Mouse (Mus musculus) CH12.LX (cell line): ENCODE measurements around the gene Golga1. TPM values are rescaled to one million over a fixed set of nuclear protein-coding genes. Genes with fewer than 3 reads are reported as not detected.

Experiments used
- DNase-seq: peaks from one replicate; pipeline ENCODE4 v3.0.0-alpha.2; 2013; ENCODE audit errors: extremely low read depth
- H3K27ac ChIP-seq: 2 replicates; pipeline ENCODE4 v1.5.1; 2012; ENCODE audit warnings: low read depth, mild to moderate bottlenecking, control low read depth, moderate library complexity; ENCODE audit not compliant: insufficient read depth
- H3K27me3 ChIP-seq: replicated peaks from 2 replicates; pipeline ENCODE3; 2012; ENCODE audit warnings: inconsistent platforms
- H3K36me3 ChIP-seq, 2 experiments: replicated peaks in 1 of 2; 2 replicates each; pipeline versions ENCODE3 to v1.6.1; 2012; ENCODE audit warnings: inconsistent platforms in 1 of 2, low read length in 1 of 2, mild to moderate bottlenecking in 1 of 2, mixed read lengths in 1 of 2, moderate library complexity in 1 of 2; ENCODE audit not compliant: control insufficient read depth in 1 of 2, insufficient read depth in 1 of 2
- H3K4me1 ChIP-seq, 2 experiments: 2 replicates each; pipeline ENCODE4 v1.6.1; 2012; ENCODE audit warnings: inconsistent platforms in 1 of 2, moderate library complexity in 1 of 2; ENCODE audit not compliant: insufficient read depth in 2 of 2, control insufficient read depth in 1 of 2
- H3K4me2 ChIP-seq: 2 replicates; pipeline ENCODE4 v1.6.1; 2012; ENCODE audit warnings: low read depth, mild to moderate bottlenecking, control low read depth; ENCODE audit not compliant: poor library complexity, insufficient read depth, severe bottlenecking
- H3K4me3 ChIP-seq, 3 experiments: fragments of 150-350 bp in 1 of 3; sonication (generic) in 1 of 3; replicated peaks in 1 of 3; 2 replicates each; pipeline versions ENCODE3 to v1.5.1; 2011 to 2012; ENCODE audit warnings: low read depth in 2 of 3, low read length in 2 of 3, mild to moderate bottlenecking in 2 of 3, moderate library complexity in 2 of 3, control low read depth in 1 of 3, improper control_type of control experiment in 1 of 3, inconsistent platforms in 1 of 3, mixed read lengths in 1 of 3; ENCODE audit not compliant: poor library complexity in 1 of 3
- H3K79me2 ChIP-seq: replicated peaks from 2 replicates; pipeline ENCODE4 v1.6.1; 2012; ENCODE audit warnings: mild to moderate bottlenecking, moderate library complexity; ENCODE audit not compliant: control insufficient read depth, poor library complexity, insufficient read depth, severe bottlenecking; ENCODE audit errors: extremely low read depth
- H3K9ac ChIP-seq: 2 replicates; pipeline ENCODE4 v1.6.1; 2012; ENCODE audit warnings: low read depth, mild to moderate bottlenecking, control low read depth, moderate library complexity; ENCODE audit not compliant: insufficient read depth
- H3K9me3 ChIP-seq: replicated peaks from 2 replicates; pipeline ENCODE3; 2012; ENCODE audit warnings: low read length, inconsistent platforms, mixed read lengths
- BHLHE40 ChIP-seq: IDR thresholded peaks from 2 replicates; pipeline ENCODE4 v1.6.1; 2011; ENCODE audit warnings: mild to moderate bottlenecking, low read depth, low read length, improper control_type of control experiment
- CHD2 ChIP-seq: IDR thresholded peaks from 2 replicates; pipeline ENCODE4 v1.6.1; 2011; ENCODE audit warnings: low read length, improper control_type of control experiment
- ELF1 ChIP-seq: IDR thresholded peaks from 2 replicates; pipeline ENCODE4 v1.6.1; 2014; ENCODE audit warnings: low read depth, mild to moderate bottlenecking, inconsistent platforms, low read length, improper control_type of control experiment
- EP300 ChIP-seq: IDR thresholded peaks from 2 replicates; pipeline ENCODE4 v1.6.1; 2011; ENCODE audit warnings: low read length, improper control_type of control experiment
- IRF4 ChIP-seq: IDR thresholded peaks from 2 replicates; pipeline ENCODE4 v1.6.1; 2014; ENCODE audit warnings: low read depth, mild to moderate bottlenecking, inconsistent platforms, low read length, improper control_type of control experiment
- KAT2A ChIP-seq: IDR thresholded peaks from 2 replicates; pipeline ENCODE4 v1.6.1; 2012; ENCODE audit warnings: low read length, improper control_type of control experiment, inconsistent platforms; ENCODE audit not compliant: insufficient replicate concordance
- MAFK ChIP-seq: IDR thresholded peaks from 2 replicates; pipeline ENCODE4 v1.6.1; 2011; ENCODE audit warnings: low read length, improper control_type of control experiment; ENCODE audit not compliant: insufficient replicate concordance
- MAX ChIP-seq: IDR thresholded peaks from 2 replicates; pipeline ENCODE4 v1.6.1; 2011; ENCODE audit warnings: low read length, improper control_type of control experiment
- MAZ ChIP-seq: IDR thresholded peaks from 2 replicates; pipeline ENCODE4 v1.6.1; 2012; ENCODE audit warnings: low read depth, mild to moderate bottlenecking, inconsistent platforms, low read length, improper control_type of control experiment, moderate library complexity
- MYC ChIP-seq: IDR thresholded peaks from 2 replicates; pipeline ENCODE4 v1.6.1; 2011; ENCODE audit warnings: low read depth, mild to moderate bottlenecking, improper control_type of control experiment, low read length
- NELFE ChIP-seq: IDR thresholded peaks from 2 replicates; pipeline ENCODE4 v1.6.1; 2011; ENCODE audit warnings: low read depth, low read length, improper control_type of control experiment
- NRF1 ChIP-seq: IDR thresholded peaks from 2 replicates; pipeline ENCODE4 v1.6.1; 2014; ENCODE audit warnings: low read depth, mild to moderate bottlenecking, inconsistent platforms, low read length, improper control_type of control experiment, moderate library complexity
- POLR2AphosphoS2 ChIP-seq: IDR thresholded peaks from 2 replicates; pipeline ENCODE4 v1.6.1; 2011; ENCODE audit warnings: low read depth, low read length, improper control_type of control experiment
- SIN3A ChIP-seq: IDR thresholded peaks from 2 replicates; pipeline ENCODE4 v1.6.1; 2012; ENCODE audit warnings: low read length, improper control_type of control experiment, inconsistent platforms
- SMC3 ChIP-seq: IDR thresholded peaks from 2 replicates; pipeline ENCODE4 v1.6.1; 2011; ENCODE audit warnings: low read depth, low read length, improper control_type of control experiment
- TCF12 ChIP-seq: IDR thresholded peaks from 2 replicates; pipeline ENCODE4 v1.6.1; 2014; ENCODE audit warnings: low read depth, mild to moderate bottlenecking, inconsistent platforms, low read length, improper control_type of control experiment
- UBTF ChIP-seq: IDR thresholded peaks from 2 replicates; pipeline ENCODE4 v1.6.1; 2012; ENCODE audit warnings: low read depth, mild to moderate bottlenecking, inconsistent platforms, low read length, improper control_type of control experiment, moderate library complexity
- ZC3H11A ChIP-seq: IDR thresholded peaks from 2 replicates; pipeline ENCODE4 v1.6.1; 2012; ENCODE audit warnings: low read depth, mild to moderate bottlenecking, inconsistent platforms, low read length, improper control_type of control experiment
- ZKSCAN1 ChIP-seq: IDR thresholded peaks from 2 replicates; pipeline ENCODE4 v1.6.1; 2012; ENCODE audit warnings: low read depth, inconsistent platforms, low read length, improper control_type of control experiment, borderline replicate concordance
- ZMIZ1 ChIP-seq: IDR thresholded peaks from 2 replicates; pipeline ENCODE4 v1.6.1; 2012; ENCODE audit warnings: low read depth, mild to moderate bottlenecking, inconsistent platforms, low read length, improper control_type of control experiment
- dilution Hi-C: fragments of 300-500 bp; cut with MboI; formaldehyde crosslinking; loops from 2 replicates; pipeline ENCODE4 v1.14.3; 2020; ENCODE audit warnings: low sequenced_read_pairs; ENCODE audit not compliant: extremely low pct_unique_long_range_greater_than_20kb, extremely low pct_ligation_motif_present
- in situ Hi-C: fragments of 300-500 bp; cut with MboI; formaldehyde crosslinking; loops from 3 replicates; pipeline ENCODE4 v1.14.3; 2019; ENCODE audit warnings: low sequenced_read_pairs, low pct_ligation_motif_present, low pct_unique_long_range_greater_than_20kb, mixed read lengths
- polyA plus RNA-seq: library from polyadenylated mRNA; unstranded; fragments of >175 nt; gene quantifications from 2 replicates; pipeline ENCODE4 v1.2.1, GENCODE M21; 2012; ENCODE audit warnings: low read depth; ENCODE audit not compliant: insufficient read length
- total RNA-seq, 2 experiments: library from RNA; depleted of rRNA; stranded (reverse); fragments of 300-350 nt in 1 of 2; fragments of >200 nt in 1 of 2; gene quantifications; 2 replicates each; pipeline ENCODE4 v1.2.3; 2012 to 2014

The Golga1 gene
- total and polyA plus RNA-seq, 3 experiments, result 7.8 to 10.1 (median 8.6) TPM

- Histone ChIP-seq H3K9ac (no peak overlapping the region), H3K4me3 (no peak overlapping the region), H3K4me2 (no peak overlapping the region), H3K27ac (no peak overlapping the region), H3K9me3 (no peaks in the 10 kb centered on the region), H3K36me3 (no peaks in the 10 kb centered on the region), H3K4me1 (peaks cover 2 to 24% of the 10 kb centered on the region in 2 experiments; a peak in 3 of 4 replicates), H3K79me2 (no peaks in the 10 kb centered on the region), H3K27me3 (no peaks in the 10 kb centered on the region)
- DNase-seq, result no peak
- in situ Hi-C loops, result no loop called here
- dilution Hi-C loops, result no loop called here
- TF ChIP-seq CHD2 (no peak), UBTF (no peak), NELFE (no peak)
Observed at GRCm38 (mm10) chr2:38970057-38970456, 95.3 kb downstream of the Golga1 start.

- Histone ChIP-seq H3K27me3 (no peaks in the 10 kb centered on the region), H3K9me3 (no peaks in the 10 kb centered on the region), H3K36me3 (no peaks in the 10 kb centered on the region), H3K4me2 (no peak overlapping the region), H3K79me2 (no peaks in the 10 kb centered on the region)
- TF ChIP-seq MAX (no peak), MAFK (no peak), KAT2A (no peak), SIN3A (no peak), MAZ (no peak), IRF4 (no peak), CHD2 (no peak), TCF12 (no peak), SMC3 (no peak), ZC3H11A (no peak), BHLHE40 (no peak), ZMIZ1 (no peak), MYC (no peak), ZKSCAN1 (no peak), EP300 (no peak), UBTF (no peak), NELFE (no peak), NRF1 (no peak), POLR2AphosphoS2 (no peak), ELF1 (no peak)
- TF ChIP-seq, all 38 proteins: peak for 0
- dilution Hi-C loops, result no loop called here
- Histone ChIP-seq H3K4me1 (peaks cover 2 to 23% of the 10 kb centered on the region in 2 experiments; a peak in 3 of 4 replicates), H3K4me3 (no peak overlapping the region), H3K9ac (no peak overlapping the region), H3K27ac (no peak overlapping the region)
- no peak for DNase-seq
- in situ Hi-C loops, result no loop called here
Observed at GRCm38 (mm10) chr2:38969650-38970049, 95.7 kb downstream of the Golga1 start.

Other genes with a start within 250 kb of the Golga1 start
- 5.8 and 6.1 TPM in 2 replicates for gene Nr6a1, start 137.9 kb downstream of the Golga1 start, total RNA-seq (2012; rRNA removed)
- 5.0 and 5.6 TPM in 2 replicates for gene Nr6a1, start 137.9 kb downstream of the Golga1 start, total RNA-seq (2014; rRNA removed)
- gene Nr6a1, start 137.9 kb downstream of the Golga1 start, polyA plus RNA-seq, result 6.1 and 6.2 TPM in 2 replicates
- 3.9 and 4.3 TPM in 2 replicates for gene Olfml2a, start 133.6 kb downstream of the Golga1 start, total RNA-seq (2012; rRNA removed)
- gene Olfml2a, start 133.6 kb downstream of the Golga1 start, total RNA-seq (2014; rRNA removed), result 4.7 and 5.5 TPM in 2 replicates
- gene Olfml2a, start 133.6 kb downstream of the Golga1 start, polyA plus RNA-seq, result 8.4 and 8.5 TPM in 2 replicates
- gene Wdr38, start 68.1 kb downstream of the Golga1 start, total RNA-seq (2012; rRNA removed), result 1.0 and 1.1 TPM in 2 replicates
- gene Wdr38, start 68.1 kb downstream of the Golga1 start, total RNA-seq (2014; rRNA removed), result 0.19 and 0.28 TPM in 2 replicates
- gene Wdr38, start 68.1 kb downstream of the Golga1 start, polyA plus RNA-seq, result 0.40 and 0.63 TPM in 2 replicates
- 139 and 148 TPM in 2 replicates for gene Arpc5l, start 60.2 kb downstream of the Golga1 start, total RNA-seq (2012; rRNA removed)
- 300 and 309 TPM in 2 replicates for gene Arpc5l, start 60.2 kb downstream of the Golga1 start, total RNA-seq (2014; rRNA removed)
- gene Arpc5l, start 60.2 kb downstream of the Golga1 start, polyA plus RNA-seq, result 212 and 219 TPM in 2 replicates
- gene Rpl35, start 59.9 kb downstream of the Golga1 start, total RNA-seq (2012; rRNA removed), result 2,171 and 2,515 TPM in 2 replicates
- gene Rpl35, start 59.9 kb downstream of the Golga1 start, total RNA-seq (2014; rRNA removed), result 976 and 984 TPM in 2 replicates
- 649 and 718 TPM in 2 replicates for gene Rpl35, start 59.9 kb downstream of the Golga1 start, polyA plus RNA-seq
- gene Scai, start 125.2 kb upstream of the Golga1 start, total RNA-seq (2012; rRNA removed), result 4.2 and 4.4 TPM in 2 replicates
- gene Scai, start 125.2 kb upstream of the Golga1 start, total RNA-seq (2014; rRNA removed), result 4.7 and 8.3 TPM in 2 replicates
- gene Scai, start 125.2 kb upstream of the Golga1 start, polyA plus RNA-seq, result 4.8 and 7.9 TPM in 2 replicates
- gene Ppp6c, start 160.9 kb upstream of the Golga1 start, total RNA-seq (2012; rRNA removed), result 24.9 and 33.7 TPM in 2 replicates
- 79.8 and 83.3 TPM in 2 replicates for gene Ppp6c, start 160.9 kb upstream of the Golga1 start, total RNA-seq (2014; rRNA removed)
- 68.7 and 70.4 TPM in 2 replicates for gene Ppp6c, start 160.9 kb upstream of the Golga1 start, polyA plus RNA-seq